Mouse (Mus musculus): ENCODE data around the gene Zfand3.

DNA sequence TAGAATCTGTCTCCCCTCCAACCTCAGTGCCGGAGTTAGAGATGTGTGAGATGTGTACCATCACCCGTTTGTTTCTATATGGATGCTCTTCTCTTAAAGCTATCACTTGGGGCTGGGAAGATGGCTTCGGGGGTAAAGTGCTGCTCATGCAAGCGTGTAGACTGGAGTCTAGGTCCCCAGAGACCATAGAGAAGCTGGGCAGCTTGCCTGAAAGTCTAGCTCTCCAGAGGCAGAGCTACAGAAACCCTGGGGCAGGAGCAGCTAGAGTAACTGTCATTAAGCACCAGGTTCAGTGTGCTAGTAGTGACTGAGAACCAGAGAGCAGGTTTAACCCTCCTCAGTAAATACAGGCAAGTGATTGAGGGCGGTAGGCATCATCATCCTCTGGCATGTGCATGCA, 51.7 kb downstream of the Zfand3 start:
- TF ChIP-seq CTCF (IDR thresholded peaks at IDR 0.05; ENCODE audit: low read depth), result no peak
- no peak for TF ChIP-seq EP300 (IDR thresholded peaks at IDR 0.05; ENCODE audit: low read depth)

Data from liver, embryonic 14.5 days (tissue).